Mouse (Mus musculus) bone marrow, adult 2 months (tissue): ENCODE results near the gene Ttc8. TPM values are rescaled to one million over a fixed set of nuclear protein-coding genes. Genes with fewer than 3 reads are reported as not detected.

Experiments
- H3K27ac ChIP-seq: fragments of 200-500 bp; 2 replicates; pipeline ENCODE4 v1.5.1; 2012; ENCODE audit warnings: low read depth, mild to moderate bottlenecking, control low read depth, inconsistent platforms, low read length; ENCODE audit not compliant: control insufficient read depth, poor library complexity, insufficient read depth
- H3K4me1 ChIP-seq: fragments of 200-500 bp; 2 replicates; pipeline ENCODE4 v1.6.1; 2011; ENCODE audit warnings: low read length; ENCODE audit not compliant: control insufficient read depth, insufficient read depth
- H3K4me3 ChIP-seq: fragments of 200-500 bp; replicated peaks from 2 replicates; pipeline ENCODE3; 2011; ENCODE audit warnings: mild to moderate bottlenecking, low read depth, low read length, control low read depth; ENCODE audit not compliant: control insufficient read depth
- CTCF ChIP-seq: fragments of 200-500 bp; IDR thresholded peaks from 2 replicates; pipeline ENCODE4 v1.5.1; 2011; ENCODE audit warnings: low read length, control low read depth; ENCODE audit not compliant: control insufficient read depth, insufficient read depth
- POLR2A ChIP-seq: fragments of 200-500 bp; IDR thresholded peaks from 2 replicates; pipeline ENCODE4 v1.6.1; 2011; ENCODE audit warnings: low read depth, mild to moderate bottlenecking, control low read depth, low read length, borderline replicate concordance; ENCODE audit not compliant: control insufficient read depth
- WGBS: fragments of 180-500 bp; shearing (Covaris S2); methylation state at CpG from one replicate; pipeline ENCODE4 v1.1.7; 2018; 5-methylcytosine and 5-hydroxymethylcytosine counted together
- polyA plus RNA-seq: library from polyadenylated mRNA; stranded (reverse); fragments of >200 nt; gene quantifications from 2 replicates; pipeline ENCODE4 v1.2.4, GENCODE M21; 2011; ENCODE audit warnings: low replicate concordance; ENCODE audit not compliant: missing spikeins, insufficient read depth, insufficient read length

Ttc8 gene
- polyA plus RNA-seq, 1 experiment: 2.1 TPM

GRCm38 (mm10) chr12:98956951-98957350, 36.6 kb downstream of the Ttc8 start:
- Histone ChIP-seq H3K27ac (no peak overlapping the region), H3K4me3 (no peak overlapping the region), H3K4me1 (no peaks in the 10 kb centered on the region)
- no peak for TF ChIP-seq POLR2A
- no peak for TF ChIP-seq CTCF
- WGBS: 93% methylated on average over 2 of the region's 2 CpGs

DNA sequence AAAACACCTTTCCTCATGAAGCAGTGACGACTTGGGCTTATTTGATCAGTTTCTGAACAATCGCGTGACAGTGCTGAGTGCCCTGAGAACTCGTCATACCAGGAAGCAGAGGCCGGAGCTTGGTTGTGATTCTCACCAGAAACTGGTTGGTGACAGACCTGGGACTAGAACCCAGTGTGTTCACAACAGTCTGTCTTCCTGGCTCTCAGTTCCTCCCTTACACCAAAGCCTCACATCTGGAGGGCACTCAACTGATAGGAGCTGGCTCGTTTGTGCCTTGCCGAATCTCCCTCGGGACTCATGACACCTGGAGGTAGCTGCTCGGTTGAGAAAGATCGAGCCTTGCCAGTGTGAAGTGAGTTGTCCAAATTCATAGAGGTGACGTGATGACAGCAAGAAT, 37.1 kb downstream of the Ttc8 start:
- 75% methylated on average over 11 of the region's 11 CpGs for WGBS
- H3K4me3 ChIP-seq: no peak overlapping the region
- no peak overlapping the region for H3K27ac ChIP-seq
- TF ChIP-seq POLR2A (no peak), CTCF (no peak)
- no peaks in the 10 kb centered on the region for H3K4me1 ChIP-seq

- no peak overlapping the region for H3K4me3 ChIP-seq
- no peak for TF ChIP-seq POLR2A
- TF ChIP-seq CTCF: no peak
- no peak overlapping the region for H3K27ac ChIP-seq
- H3K4me1 ChIP-seq: no peaks in the 10 kb centered on the region
- WGBS: 82% methylated on average over 7 of the region's 7 CpGs
These were observed 40.6 kb downstream of the Ttc8 start for GRCm38 (mm10) chr12:98961008-98961407.

GRCm38 (mm10) chr12:98961415-98961814, 41.0 kb downstream of the Ttc8 start:
- 71% methylated on average over 4 of the region's 4 CpGs for WGBS
- Histone ChIP-seq H3K27ac (no peak overlapping the region), H3K4me1 (no peaks in the 10 kb centered on the region), H3K4me3 (no peak overlapping the region)
- no peak for TF ChIP-seq CTCF
- no peak for TF ChIP-seq POLR2A

GRCm38 (mm10) chr12:98965441-98966135, 45.2 kb downstream of the Ttc8 start:
- Histone ChIP-seq H3K4me3 (no peak overlapping the region), H3K27ac (no peak overlapping the region), H3K4me1 (no peaks in the 10 kb centered on the region)
- 75% methylated on average over 4 of the region's 4 CpGs for WGBS
- TF ChIP-seq CTCF: no peak
- TF ChIP-seq POLR2A: no peak

DNA sequence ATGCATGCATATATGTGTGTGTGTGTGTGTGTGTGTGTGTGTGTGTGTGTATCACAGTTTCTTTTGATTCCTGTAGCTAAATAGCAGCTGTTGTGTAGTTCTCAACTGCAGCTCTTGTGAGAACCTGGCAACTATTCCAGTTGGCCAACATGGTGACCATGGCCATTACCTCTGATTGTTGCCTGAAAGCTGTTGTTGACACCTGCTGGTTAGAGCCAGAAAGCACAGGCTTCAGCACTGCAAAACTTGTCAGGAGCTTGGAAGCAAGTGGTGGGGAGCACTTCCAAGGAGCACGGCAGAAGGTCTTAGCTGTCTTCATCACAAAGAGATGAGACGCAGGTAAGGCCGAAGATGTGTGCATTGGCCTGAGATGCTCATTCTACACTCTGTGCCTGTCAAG, 51.9 kb downstream of the Ttc8 start:
- WGBS: 93% methylated on average over 3 of the region's 3 CpGs
- Histone ChIP-seq H3K27ac (no peak overlapping the region), H3K4me1 (no peaks in the 10 kb centered on the region), H3K4me3 (no peak overlapping the region)
- TF ChIP-seq POLR2A: no peak
- no peak for TF ChIP-seq CTCF

DNA sequence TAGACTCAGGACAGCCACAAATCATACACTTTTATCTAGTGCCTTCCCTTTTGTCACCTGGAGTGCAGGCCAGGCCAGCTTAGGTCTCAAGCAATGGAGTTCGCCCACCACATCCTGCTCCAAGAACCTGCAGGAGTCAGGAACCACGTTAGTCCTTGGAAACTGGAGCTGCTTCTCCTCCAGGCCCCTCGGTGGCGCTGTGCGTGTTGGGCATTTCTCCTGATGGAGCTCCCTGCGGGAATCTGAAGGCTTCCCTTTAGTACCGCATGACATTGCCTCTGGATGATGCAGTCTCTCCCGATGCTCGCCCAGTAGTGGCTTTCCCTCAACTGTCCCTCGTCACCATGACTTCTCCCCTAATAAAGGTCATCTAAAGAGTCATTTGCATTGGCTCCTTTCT, 53.1 kb downstream of the Ttc8 start:
- Histone ChIP-seq H3K27ac (no peak overlapping the region), H3K4me3 (no peak overlapping the region), H3K4me1 (no peaks in the 10 kb centered on the region)
- TF ChIP-seq POLR2A: no peak
- TF ChIP-seq CTCF: no peak
- 85% methylated on average over 10 of the region's 10 CpGs for WGBS

- Histone ChIP-seq H3K4me3 (no peak overlapping the region), H3K27ac (no peak overlapping the region), H3K4me1 (no peaks in the 10 kb centered on the region)
- TF ChIP-seq POLR2A (no peak), CTCF (no peak)
- 88% methylated on average over 12 of the region's 12 CpGs for WGBS
These were observed 53.9 kb downstream of the Ttc8 start for GRCm38 (mm10) chr12:98974157-98974804.
